Mouse (Mus musculus): ENCODE data around the gene Nmrk1.

The Nmrk1 gene

DNA sequence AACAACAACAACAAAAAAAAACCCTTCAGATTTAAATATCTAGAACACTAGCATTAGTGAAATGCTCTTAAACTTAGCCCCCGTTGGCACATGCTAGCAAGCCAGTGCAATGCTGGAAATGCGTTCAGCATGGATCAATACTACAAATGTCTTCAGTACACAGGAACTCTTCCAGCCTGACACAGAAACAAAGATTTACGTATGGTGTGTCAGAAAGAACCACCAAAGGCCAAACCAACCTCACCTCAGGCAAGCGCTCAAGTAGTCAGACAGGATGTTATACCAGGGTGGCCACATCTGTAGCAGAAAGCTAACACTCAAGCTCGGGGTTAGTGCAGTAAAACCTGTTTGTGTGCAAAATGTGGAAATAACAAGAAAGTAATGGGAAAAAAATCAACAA lies 12.7 kb upstream of the Nmrk1 start:
- DNase-seq, result no peak

DNA sequence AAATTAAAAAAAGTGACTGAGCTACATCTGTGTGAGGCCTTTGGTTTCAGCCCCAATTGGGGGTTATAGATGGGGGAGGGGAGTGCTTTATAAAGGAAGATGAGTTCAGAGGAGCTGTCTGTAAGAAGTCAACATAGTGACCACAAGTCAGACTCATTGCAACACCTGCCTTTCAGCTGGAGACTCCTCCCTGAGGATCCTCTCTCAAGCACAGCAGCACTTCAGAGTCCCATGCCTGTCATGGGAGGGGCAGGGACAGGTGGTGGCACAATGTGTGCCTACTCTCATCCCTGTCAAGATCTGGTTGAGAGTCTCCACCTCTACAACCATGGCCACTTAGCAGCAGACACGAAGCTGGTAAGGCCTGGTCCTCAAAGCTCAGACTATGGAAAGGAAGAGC lies 12.1 kb upstream of the Nmrk1 start:
- DNase-seq, result no peak

DNA sequence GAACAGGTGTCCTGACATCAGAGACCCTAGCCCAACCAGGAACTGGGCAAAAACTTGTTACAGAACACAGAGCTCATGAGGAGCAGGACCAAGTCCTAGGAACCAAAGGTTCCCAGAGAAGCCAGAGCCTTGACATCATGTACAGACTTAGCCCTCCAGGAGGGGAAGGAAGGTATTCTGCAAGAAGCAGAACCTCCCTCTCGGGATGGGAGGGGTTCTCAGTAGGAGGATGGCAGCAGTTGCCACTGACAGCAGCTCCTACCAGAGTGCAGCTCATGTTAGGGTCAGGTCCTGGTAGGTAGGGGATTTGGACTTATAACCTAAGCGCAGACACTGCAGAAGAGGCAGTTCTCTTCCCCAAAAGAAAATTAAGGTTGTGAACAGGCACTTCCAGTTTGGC lies 7.9 kb upstream of the Nmrk1 start:
- DNase-seq, result no peak

DNA sequence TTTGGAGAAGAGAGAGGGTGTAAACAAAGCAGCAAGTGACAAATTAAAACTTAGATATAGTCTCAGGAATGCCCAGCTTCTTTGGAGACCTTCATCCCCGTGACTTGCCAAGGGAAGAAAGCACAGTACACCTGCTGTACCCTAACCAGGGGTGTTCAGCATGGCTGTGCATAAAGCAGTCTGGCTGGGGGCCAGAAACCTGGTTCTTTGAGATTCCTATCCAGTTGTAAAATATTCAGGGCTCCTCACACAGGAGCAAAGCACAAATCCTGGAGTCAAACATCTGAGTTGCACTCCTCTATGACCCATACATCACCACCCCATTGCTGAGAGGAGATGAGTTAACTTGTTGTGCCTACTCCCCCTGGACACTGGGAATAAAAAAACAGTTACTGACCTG lies 2.2 kb upstream of the Nmrk1 start:
- DNase-seq, result no peak

DNA sequence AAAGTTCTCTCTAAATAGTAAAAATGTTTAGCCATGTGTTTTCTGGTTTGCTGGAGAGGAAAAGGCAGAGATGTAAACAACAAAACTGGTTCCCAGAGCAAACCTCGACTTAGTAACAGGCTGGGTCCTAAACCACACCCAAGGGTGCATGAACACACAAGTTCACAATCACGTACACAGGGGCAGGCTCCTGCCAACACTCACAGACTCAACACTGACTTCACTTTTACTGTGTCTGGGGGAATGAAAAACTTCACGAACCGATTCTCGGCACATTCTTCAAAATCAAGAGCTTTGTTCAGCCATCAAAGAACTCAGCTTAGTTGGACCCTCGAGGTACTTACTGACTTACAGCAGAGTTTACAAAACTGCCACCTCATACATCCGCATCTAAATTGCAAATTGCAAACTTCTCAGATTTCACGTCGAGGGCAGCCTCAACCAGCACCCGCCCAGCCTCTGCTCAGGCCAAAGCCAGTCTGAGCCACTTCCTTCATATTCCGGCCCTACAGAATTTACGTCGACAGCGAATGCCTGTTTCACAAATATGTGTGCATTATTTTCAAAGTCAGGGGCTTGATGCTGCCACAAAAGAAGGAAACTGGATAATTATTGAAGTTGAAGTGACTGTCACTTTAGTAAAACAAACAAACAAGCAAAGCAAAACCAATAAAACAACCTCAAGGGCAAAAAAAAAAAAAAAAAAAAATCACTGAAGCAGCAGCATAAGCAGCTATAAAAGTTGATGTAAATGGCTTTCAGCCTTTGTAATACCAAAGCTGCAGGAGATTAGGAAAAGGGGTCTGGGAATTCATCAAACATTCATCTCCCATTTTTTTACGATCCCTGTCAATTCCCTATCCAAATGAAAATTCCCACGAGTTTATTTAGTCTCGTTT lies 1.3 kb upstream of the Nmrk1 start:
- DNase-seq, result peak; percentile 65

DNA sequence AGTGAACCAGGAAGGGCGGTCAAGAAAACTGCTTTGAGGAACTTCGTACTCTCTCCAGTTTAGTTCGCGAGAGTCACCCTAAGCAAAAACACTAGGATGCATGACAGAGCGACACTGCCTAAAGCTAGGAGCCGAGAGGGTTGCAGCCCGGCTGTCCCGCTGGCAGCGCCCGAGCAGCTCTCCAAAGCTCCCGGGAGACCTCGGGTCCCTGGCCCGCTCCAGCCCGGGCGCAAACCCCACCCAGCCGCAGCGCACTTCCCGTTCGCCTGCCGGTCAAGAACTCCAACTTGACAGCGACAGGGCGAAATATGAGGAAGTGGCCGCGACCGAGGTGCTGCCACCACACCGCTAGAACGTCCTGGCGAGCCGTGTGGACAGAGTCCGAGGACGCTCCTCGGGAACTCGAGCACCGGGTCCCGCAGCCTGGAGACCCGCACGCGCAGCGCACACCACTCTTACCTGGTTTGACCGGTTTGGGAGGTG lies 548 bp upstream of the Nmrk1 start:
- DNase-seq, result peak; percentile 61

DNA sequence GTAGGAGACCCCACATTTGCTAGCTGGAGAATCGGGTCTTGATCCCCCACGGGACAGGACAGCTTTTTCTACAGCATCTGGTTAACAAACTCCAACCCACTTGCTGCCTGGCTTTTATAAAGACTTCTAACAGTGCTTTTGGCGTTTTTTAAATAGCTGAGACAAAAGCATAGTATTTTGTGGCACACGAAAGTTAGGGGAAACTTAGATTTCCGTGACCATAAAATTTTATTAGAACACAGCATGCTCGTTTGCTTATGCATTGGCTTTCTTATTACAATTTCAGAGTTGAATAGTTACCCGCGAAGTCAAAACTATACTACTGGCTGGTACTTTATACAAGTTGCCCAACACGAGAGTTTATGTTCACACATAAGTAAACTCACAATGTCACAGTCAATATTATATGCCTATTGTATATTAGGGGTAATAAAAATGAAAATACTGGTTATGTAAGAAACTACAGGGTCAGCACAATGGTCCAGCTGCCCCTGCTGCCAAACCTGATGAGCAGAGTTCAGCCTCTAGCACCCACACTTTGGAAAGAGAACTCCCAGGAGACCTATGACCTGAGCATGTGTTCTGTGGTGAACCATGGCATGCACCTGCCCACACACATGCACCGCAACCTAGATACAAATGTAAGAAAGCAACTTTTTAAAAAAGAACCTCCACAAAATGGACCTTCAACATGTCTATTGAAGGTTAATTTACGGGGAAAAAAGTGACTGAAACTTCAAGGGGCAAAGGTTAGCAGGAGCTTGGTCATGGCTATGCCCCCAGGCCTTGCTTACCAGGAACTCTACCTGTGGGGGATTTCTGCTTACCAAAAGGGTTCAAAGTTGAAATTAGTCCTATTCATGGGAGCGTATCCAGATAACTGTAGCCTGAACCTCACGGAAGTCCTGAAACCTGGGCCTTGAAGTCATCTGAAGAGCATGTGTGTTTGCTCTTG lies 758 bp downstream of the Nmrk1 start:
- no peak for DNase-seq

DNA sequence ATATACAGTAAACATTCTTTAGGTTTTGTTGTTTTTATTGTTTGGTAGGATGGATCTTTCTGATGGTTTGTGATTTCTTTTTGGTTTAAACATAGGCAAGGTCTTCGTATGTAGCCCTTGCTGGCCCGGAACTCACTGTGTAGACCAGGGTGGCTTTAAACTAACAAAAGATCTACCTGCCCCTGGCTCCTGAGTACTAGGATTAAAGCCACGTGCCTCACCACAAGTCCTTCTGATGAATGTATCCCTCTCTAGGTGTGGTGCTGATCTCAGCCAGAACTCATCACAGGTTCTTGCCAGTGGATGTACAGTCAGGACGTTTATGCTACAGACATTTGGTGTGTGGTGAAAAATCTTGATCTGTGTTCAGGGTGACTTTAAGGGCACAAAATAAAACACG lies 6.2 kb downstream of the Nmrk1 start:
- DNase-seq, result no peak

GRCm38 (mm10) chr19:18638949-18639348 lies 7.2 kb downstream of the Nmrk1 start:
- no peak for DNase-seq

GRCm38 (mm10) chr19:18639552-18639951 lies 7.8 kb downstream of the Nmrk1 start:
- no peak for DNase-seq

GRCm38 (mm10) chr19:18641001-18641400 lies 9.3 kb downstream of the Nmrk1 start:
- DNase-seq, result no peak

DNA sequence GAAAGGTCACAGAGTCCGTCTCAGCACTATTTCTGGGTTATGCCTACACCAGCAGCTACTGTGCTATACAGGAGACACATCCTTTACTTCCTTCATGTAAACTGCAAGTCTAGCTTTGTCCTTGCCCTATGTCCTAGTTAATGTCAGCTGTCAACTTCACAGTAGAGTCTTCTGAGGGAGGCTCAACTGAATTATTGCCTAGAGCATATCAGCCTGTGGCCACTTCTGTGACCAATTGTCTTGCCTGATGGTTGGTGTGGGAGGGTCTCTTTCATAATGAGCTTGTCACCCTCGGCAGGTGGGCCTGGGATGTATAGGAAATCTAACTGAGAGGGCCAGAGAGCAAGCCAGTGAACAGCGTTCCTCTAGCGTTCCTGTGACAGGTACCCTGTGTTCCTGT lies 11.7 kb downstream of the Nmrk1 start:
- DNase-seq, result no peak

- no peak for DNase-seq
These were observed 12.3 kb downstream of the Nmrk1 start for GRCm38 (mm10) chr19:18644084-18644483.

GRCm38 (mm10) chr19:18646397-18646796 lies 14.6 kb downstream of the Nmrk1 start:
- no peak for DNase-seq

- DNase-seq, result no peak
These were observed 15.2 kb downstream of the Nmrk1 start for GRCm38 (mm10) chr19:18646853-18647420.

DNA sequence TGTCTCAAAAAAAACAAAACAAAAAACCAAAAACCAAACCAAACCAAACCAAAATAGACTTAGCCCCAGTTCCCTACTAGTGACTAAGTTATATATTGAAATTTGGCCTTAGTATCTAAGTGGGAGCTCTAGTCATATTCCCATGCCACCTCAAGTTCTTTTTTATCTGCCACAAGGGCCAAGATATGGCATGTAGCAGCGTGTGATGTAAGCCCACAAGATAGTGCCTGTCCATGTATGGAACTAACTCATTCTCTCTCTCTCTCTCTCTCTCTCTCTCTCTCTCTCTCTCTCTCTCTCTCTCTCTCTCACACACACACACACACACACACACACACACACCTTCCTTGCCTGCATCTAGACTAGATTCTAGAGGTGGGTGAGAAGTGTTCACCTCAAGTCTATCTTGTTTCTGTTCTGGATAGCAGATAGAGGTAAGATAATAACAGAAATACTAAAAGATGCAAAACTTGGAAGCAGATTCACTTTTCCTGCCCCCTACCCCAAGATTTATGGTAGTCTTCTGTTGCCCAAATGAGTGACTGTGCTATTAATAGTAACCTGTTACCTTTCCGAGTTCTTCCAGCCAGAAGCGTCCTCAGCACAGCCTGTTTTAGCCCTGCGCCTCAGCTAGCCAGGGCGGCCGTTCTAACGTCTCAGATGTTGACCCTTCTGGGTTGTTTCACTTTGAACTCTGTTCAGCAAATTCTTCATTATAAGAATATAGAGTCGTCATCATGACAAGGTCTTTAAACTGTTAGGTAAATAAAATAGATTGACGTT lies 16.2 kb downstream of the Nmrk1 start:
- DNase-seq, result no peak

- no peak for DNase-seq
These were observed 16.8 kb downstream of the Nmrk1 start for GRCm38 (mm10) chr19:18648558-18648945.

DNA sequence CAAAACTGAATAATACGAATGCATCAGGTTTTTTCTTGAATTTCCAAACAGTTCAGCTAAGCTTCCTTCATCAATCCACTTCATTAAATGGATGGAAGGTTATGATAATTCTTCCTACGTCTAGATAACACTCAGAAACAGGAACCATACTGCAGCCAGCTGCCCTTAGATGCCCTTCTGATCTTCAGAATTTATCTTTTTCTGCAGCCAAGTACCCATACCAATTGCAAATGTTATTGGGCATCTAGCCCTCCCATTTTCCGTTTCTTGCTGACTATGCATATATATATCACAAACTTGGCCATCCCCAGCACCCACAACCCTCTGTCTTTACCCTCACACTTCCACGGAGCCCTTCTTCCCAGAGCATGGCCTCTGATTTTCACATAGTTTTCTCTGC lies 18.2 kb downstream of the Nmrk1 start:
- no peak for DNase-seq

- DNase-seq, result no peak
These were observed 18.7 kb downstream of the Nmrk1 start for GRCm38 (mm10) chr19:18650473-18650872.

GRCm38 (mm10) chr19:18652592-18652991 lies 20.8 kb downstream of the Nmrk1 start:
- no peak for DNase-seq

GRCm38 (mm10) chr19:18653058-18653457 lies 21.3 kb downstream of the Nmrk1 start:
- no peak for DNase-seq

DNA sequence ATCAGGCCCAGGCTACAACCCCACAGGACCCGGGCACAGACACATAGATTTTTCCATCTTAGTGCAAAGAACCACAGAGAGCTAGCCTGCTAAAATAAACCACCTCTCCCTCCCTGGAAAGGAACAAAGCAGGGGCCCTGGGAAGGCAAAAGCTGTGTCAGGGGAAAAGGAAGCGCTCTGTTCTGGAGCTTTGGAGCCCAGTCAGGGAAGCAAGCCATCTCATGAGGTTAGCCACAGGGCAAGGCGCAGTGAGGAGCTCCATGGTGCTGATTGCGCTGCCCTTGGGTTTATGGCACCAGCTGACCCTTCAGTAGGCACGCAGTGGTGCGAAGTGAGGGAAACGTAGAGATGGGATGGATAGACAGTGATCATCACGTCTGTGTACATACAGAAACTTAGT lies 22.6 kb downstream of the Nmrk1 start:
- no peak for DNase-seq

GRCm38 (mm10) chr19:18654984-18655383 lies 23.2 kb downstream of the Nmrk1 start:
- no peak for DNase-seq

Data from embryo, embryonic 11 days (tissue).